Mouse (Mus musculus) bone marrow, adult 2 months (tissue): ENCODE measurements around the gene Birc2.

Experiments used
- CTCF ChIP-seq: fragments of 200-500 bp; IDR thresholded peaks from 2 replicates; pipeline ENCODE4 v1.5.1; 2011; ENCODE audit warnings: low read length, control low read depth; ENCODE audit not compliant: control insufficient read depth, insufficient read depth
- POLR2A ChIP-seq: fragments of 200-500 bp; IDR thresholded peaks from 2 replicates; pipeline ENCODE4 v1.6.1; 2011; ENCODE audit warnings: low read depth, mild to moderate bottlenecking, control low read depth, low read length, borderline replicate concordance; ENCODE audit not compliant: control insufficient read depth

DNA sequence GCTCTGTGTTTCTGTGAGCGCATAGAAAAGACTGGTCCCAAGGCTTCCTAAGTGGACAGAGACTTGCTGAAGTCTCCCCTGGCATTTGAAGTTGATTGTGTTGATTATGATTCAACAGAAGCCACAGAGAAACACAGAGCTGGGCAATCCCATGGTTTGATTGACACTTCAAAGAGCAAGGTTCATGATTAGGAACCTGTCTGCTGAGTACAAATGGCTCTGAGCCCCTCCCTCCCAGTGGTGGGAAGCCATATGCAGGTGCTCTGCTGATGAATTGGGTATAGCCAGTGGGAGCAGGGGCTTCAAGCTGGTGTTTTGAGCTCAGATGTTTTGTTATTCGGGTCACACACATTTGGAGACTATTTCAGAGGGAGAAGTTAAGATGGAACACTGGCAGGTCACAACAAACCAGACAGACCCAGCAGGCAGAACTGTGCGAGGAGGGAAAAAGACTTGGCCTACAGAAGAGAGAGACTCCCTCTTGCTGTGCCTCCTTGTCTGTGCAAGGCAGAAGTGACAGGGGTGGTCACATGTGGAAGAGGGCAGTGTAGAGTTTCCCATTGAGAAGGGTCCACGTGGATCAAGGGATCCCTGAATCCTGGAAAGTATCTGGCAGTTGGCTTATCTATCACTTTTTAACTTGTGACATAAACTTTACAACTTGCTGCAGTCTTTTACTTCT lies 64.0 kb downstream of the Birc2 start:
- TF ChIP-seq POLR2A: no peak
- no peak for TF ChIP-seq CTCF
